ENCODE assay signal across 8 mouse cellular contexts in the genomic region with DNA sequence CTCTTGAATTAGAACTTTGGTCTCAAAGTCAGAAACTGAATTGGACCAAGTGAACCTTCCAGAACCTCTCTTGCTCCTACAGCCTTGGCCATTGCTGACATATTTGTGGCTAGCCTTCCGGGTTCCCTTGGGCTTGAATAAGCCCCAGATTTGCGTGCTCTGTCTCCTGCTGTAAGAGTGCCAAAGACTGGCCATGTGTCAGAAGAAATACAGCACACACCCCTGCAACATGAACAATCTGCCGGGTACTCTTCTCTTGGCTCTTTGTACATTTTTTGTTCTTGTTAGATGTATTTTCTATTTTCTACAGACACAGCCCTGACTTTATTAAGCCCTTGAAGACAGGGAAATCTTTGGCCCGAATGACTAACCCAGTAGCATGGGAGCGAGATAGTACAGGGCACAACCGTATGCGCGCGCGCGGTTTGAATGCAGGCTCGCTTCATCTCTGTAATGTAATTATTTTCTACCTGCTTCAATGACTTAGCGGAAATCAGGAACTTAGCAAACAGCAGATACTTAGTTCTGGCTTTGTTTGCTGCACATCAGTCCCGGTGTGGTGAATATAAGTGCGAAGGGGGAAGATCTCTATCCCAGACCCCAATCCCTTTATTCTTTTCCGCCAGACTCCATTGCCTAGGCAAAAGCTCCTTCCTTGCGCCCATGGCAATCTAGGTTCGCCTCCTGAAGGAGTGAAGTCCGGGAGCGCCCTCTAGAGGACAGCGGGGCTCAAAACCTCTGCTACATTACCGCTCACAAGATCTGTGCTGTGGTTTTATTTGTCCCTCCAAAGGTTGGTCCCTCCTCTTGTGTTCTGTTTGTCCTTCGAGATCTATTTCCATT. TPM values are rescaled to one million over a fixed set of nuclear protein-coding genes. Genes with fewer than 3 reads are reported as not detected.
A peak's percentile ranks its signal among the peaks of the same experiment; 100 is the strongest.
DNase-seq lines count a peak whose midpoint lies in the region; ATAC-seq lines count a peak whose summit lies in the region.

No protein-coding gene starts in this region.

- peak; percentile 88 for DNase-seq in R1 (ENCODE audit: low read depth, low spot score)
- DNase-seq in cerebellum, postnatal 25 days: peak; percentile 91 to 96
- DNase-seq in gastrocnemius, adult 18-20 months (ENCODE audit: low spot score): peak; percentile 85
- DNase-seq in layer of hippocampus, postnatal 36 days: peak; percentile 82 to 83
- DNase-seq in right cerebral cortex, postnatal 10 days (ENCODE audit: low spot score in 2 of 2): peak; percentile 88 to 94
- peak; percentile 62 for DNase-seq in urinary bladder, postnatal 10 days (ENCODE audit: low spot score)

- WGBS in hindbrain, embryonic 15.5 days: 47% methylated on average over 23 of the region's 23 CpGs

- H3K4me3 ChIP-seq in hindbrain, embryonic 15.5 days: no peak overlapping the region; the same call in 1 of the 2 replicates

- no peaks in the 10 kb centered on the region for H3K27me3 ChIP-seq in hindbrain, embryonic 15.5 days

- H3K9me3 ChIP-seq in hindbrain, embryonic 15.5 days: no peaks in the 10 kb centered on the region

- peak overlapping the region; percentile 36 for H3K4me2 ChIP-seq in hindbrain, embryonic 15.5 days

- H3K27ac ChIP-seq in hindbrain, embryonic 15.5 days (replicated peaks): no peak overlapping the region

- peaks cover 3% of the 10 kb centered on the region; the same call in 1 of the 2 replicates for H3K4me1 ChIP-seq in hindbrain, embryonic 15.5 days (replicated peaks)

- no peaks in the 10 kb centered on the region for H3K36me3 ChIP-seq in hindbrain, embryonic 15.5 days

- H3K9ac ChIP-seq in hindbrain, embryonic 15.5 days: no peak overlapping the region

- ATAC-seq in hindbrain, embryonic 15.5 days (ENCODE audit: low FRiP score, low read depth): peak; percentile 72
- ATAC-seq in megakaryocyte progenitor cell, adult 5-6 weeks (replicated peaks; ENCODE audit: poor library complexity): peak; percentile 85

RNA-seq across cellular contexts. Expression of gene Poc1b, which starts 22.2 kb away (rescaled TPM):
- 1 to 10 TPM; 2.8 to 4.1 TPM for total RNA-seq in gastrocnemius, adult 18-20 months (2021)
- polyA plus RNA-seq in hindbrain, embryonic 15.5 days (2015; fragmentation: Nextera tagmentation; extraction: Ambion mirVana): 11.5 and 15.4 TPM in 2 replicates
- 1 to 10 TPM; 6.9 to 9.0 TPM for total RNA-seq in layer of hippocampus, postnatal 36 days (2021)
- total RNA-seq in megakaryocyte progenitor cell, adult 5-6 weeks (2015): 32.8 and 41.8 TPM in 2 replicates
- 10.6 and 12.0 TPM in 2 replicates for total RNA-seq in megakaryocyte progenitor cell, adult 5-6 weeks (2017)

RNA-seq across cellular contexts. Expression of gene Galnt4, which starts 23.3 kb away (rescaled TPM):
- 1 to 10 TPM in 1 of 2 experiments, under 1 TPM in 1; 0.87 to 1.3 TPM for total RNA-seq in gastrocnemius, adult 18-20 months (2021)
- polyA plus RNA-seq in hindbrain, embryonic 15.5 days (2015; fragmentation: Nextera tagmentation; extraction: Ambion mirVana): 3.0 and 3.3 TPM in 2 replicates
- 1 to 10 TPM; 3.6 to 4.0 TPM for total RNA-seq in layer of hippocampus, postnatal 36 days (2021)
- 8.5 and 10.8 TPM in 2 replicates for total RNA-seq in megakaryocyte progenitor cell, adult 5-6 weeks (2015)
- 9.9 and 11.8 TPM in 2 replicates for total RNA-seq in megakaryocyte progenitor cell, adult 5-6 weeks (2017)

RNA-seq across cellular contexts. Expression of gene Phxr2, which starts 41.5 kb away (rescaled TPM):
- not detected for total RNA-seq in gastrocnemius, adult 18-20 months (2021)
- not detected in 2 replicates for polyA plus RNA-seq in hindbrain, embryonic 15.5 days (2015; fragmentation: Nextera tagmentation; extraction: Ambion mirVana)
- total RNA-seq in layer of hippocampus, postnatal 36 days (2021): not detected
- total RNA-seq in megakaryocyte progenitor cell, adult 5-6 weeks (2015): not detected in 2 replicates
- not detected in 2 replicates for total RNA-seq in megakaryocyte progenitor cell, adult 5-6 weeks (2017)
